Mouse (Mus musculus) brain, embryonic 14.5 days (tissue): ENCODE data around the gene Rtkn2.

Experiments
- CTCF ChIP-seq: fragments of 200-500 bp; IDR thresholded peaks from 2 replicates; pipeline ENCODE4 v1.5.1; 2012; ENCODE audit warnings: inconsistent platforms, mild to moderate bottlenecking, moderate library complexity, borderline replicate concordance; ENCODE audit not compliant: insufficient read depth, insufficient read length; ENCODE audit errors: extremely low read depth
- POLR2A ChIP-seq: fragments of 200-500 bp; IDR thresholded peaks from 2 replicates; pipeline ENCODE4 v1.6.1; 2012; ENCODE audit warnings: mild to moderate bottlenecking, inconsistent platforms, borderline replicate concordance; ENCODE audit not compliant: poor library complexity, insufficient read depth, insufficient read length, severe bottlenecking; ENCODE audit errors: extremely low read depth

GRCm38 (mm10) chr10:67959982-67960381, 19.4 kb upstream of the Rtkn2 start:
- TF ChIP-seq CTCF: no peak
- no peak for TF ChIP-seq POLR2A
